13 mouse cellular contexts compared by ENCODE assay signal in genomic region chr4:151902046-151902688, GRCm38 (mm10). TPM values are rescaled to one million over a fixed set of nuclear protein-coding genes. Genes with fewer than 3 reads are reported as not detected.
DNase-seq lines count a peak whose midpoint lies in the region; TF ChIP-seq lines count a peak whose summit lies in the region.
"Had no signal": no experiment of that assay in that cellular context is flagged by ENCODE, and none has a peak within 500 bp of the region (broad histone marks: within the 10 kb centered on the region; RNA-seq: fewer than 3 reads in every experiment).

No protein-coding gene starts in this region.

- H3K36me3 ChIP-seq in heart, adult 2 months (ENCODE audit: control insufficient read depth, insufficient read depth, low read length) = no peaks in the 10 kb centered on the region
- no peaks in the 10 kb centered on the region for H3K36me3 ChIP-seq in kidney, adult 2 months (ENCODE audit: control insufficient read depth, insufficient read depth, low read length)
- no peaks in the 10 kb centered on the region for H3K36me3 ChIP-seq in E14TG2a.4 (ENCODE audit: insufficient read depth, low read length)
- H3K36me3 ChIP-seq: embryonic facial prominence, embryonic 13.5 days; neural tube, embryonic 12.5 days had no signal

- H3K9me3 ChIP-seq in E14TG2a.4 (ENCODE audit: low read length) = 0 out of 2 replicates have a peak, but pooled peaks cover 4% of the 10 kb centered on the region
- H3K9me3 ChIP-seq: neural tube, embryonic 12.5 days had no signal

- no peak for TF ChIP-seq CTCF in heart, adult 2 months (IDR thresholded peaks at IDR 0.05)
- TF ChIP-seq CTCF in kidney, adult 2 months (conservative IDR thresholded peaks at IDR 0.05; ENCODE audit: insufficient read depth, insufficient read length, low read depth, low read length) = no peak
- no peak for TF ChIP-seq CTCF in E14TG2a.4 (conservative IDR thresholded peaks at IDR 0.05; ENCODE audit: low read length)

- H3K27ac ChIP-seq in heart, adult 2 months = peak overlapping the region; percentile 95
- peak overlapping the region; percentile 82 for H3K27ac ChIP-seq in kidney, adult 2 months (ENCODE audit: insufficient read depth, low read depth, low read length)
- H3K27ac ChIP-seq: embryonic facial prominence, embryonic 13.5 days; layer of hippocampus, adult 2 months; neural tube, embryonic 12.5 days; stomach, postnatal 0 days had no signal

- H3K4me1 ChIP-seq in heart, adult 2 months (ENCODE audit: control insufficient read depth, insufficient read depth, low read length) = peaks cover 22% of the 10 kb centered on the region
- H3K4me1 ChIP-seq in kidney, adult 2 months (ENCODE audit: control insufficient read depth, insufficient read depth, low read length) = 0 out of 2 replicates have a peak, but pooled peaks cover 6% of the 10 kb centered on the region
- peaks cover 68% of the 10 kb centered on the region for H3K4me1 ChIP-seq in E14TG2a.4 (replicated peaks; ENCODE audit: low read depth, low read length)

- no peak; the same call in 1 of the 2 replicates for TF ChIP-seq POLR2A in heart, adult 2 months (IDR thresholded peaks at IDR 0.05; ENCODE audit: insufficient read depth, low read depth, low read length)
- no peak for TF ChIP-seq POLR2A in kidney, adult 2 months (IDR thresholded peaks at IDR 0.05; ENCODE audit: low read depth, low read length)

- no peaks in the 10 kb centered on the region for H3K79me2 ChIP-seq in heart, adult 2 months (replicated peaks; ENCODE audit: control insufficient read depth, insufficient read depth, low read length)

- H3K4me3 ChIP-seq in heart, adult 2 months = peak overlapping the region; percentile 20; the same call in 1 of the 2 replicates
- no peak overlapping the region for H3K4me3 ChIP-seq in kidney, adult 2 months (ENCODE audit: insufficient read depth, low read depth, low read length)
- H3K4me3 ChIP-seq in E14TG2a.4 (replicated peaks; ENCODE audit: low read length) = peak overlapping the region; percentile 39
- H3K4me3 ChIP-seq: embryonic facial prominence, embryonic 13.5 days; layer of hippocampus, adult 2 months; neural tube, embryonic 12.5 days had no signal

- no peaks in the 10 kb centered on the region for H3K27me3 ChIP-seq in heart, adult 2 months (ENCODE audit: control insufficient read depth, insufficient read depth, low read length)
- H3K27me3 ChIP-seq in kidney, adult 2 months (replicated peaks; ENCODE audit: control insufficient read depth, insufficient read depth, low read length) = no peaks in the 10 kb centered on the region
- peaks cover 3% of the 10 kb centered on the region; the same call in 1 of the 2 replicates for H3K27me3 ChIP-seq in E14TG2a.4 (ENCODE audit: insufficient read depth, low read length)

- intact Hi-C loops in heart, adult 2 months (cut with DNase I) = no loop called here

- peak; percentile 28 for DNase-seq in adrenal gland, postnatal 14 days
- DNase-seq in adrenal gland, postnatal 10 days = no peak
- peak in 1 of 2 experiments; percentile 69 for DNase-seq in heart, adult 2 months
- DNase-seq in heart, adult 9 months (ENCODE audit: low spot score in 2 of 2) = no peak
- DNase-seq in kidney, adult 2 months = no peak
- DNase-seq in kidney, adult 18-20 months = no peak
- no peak for DNase-seq in ovary, postnatal 10 days (ENCODE audit: low spot score)
- DNase-seq: thymus, postnatal 25 days had no signal

- 40% methylated on average over 17 of the region's 17 CpGs for WGBS in heart, adult 2 months
- 52% methylated on average over 17 of the region's 17 CpGs for WGBS in kidney, adult 2 months

- TF ChIP-seq EP300 in heart, adult 2 months (IDR thresholded peaks at IDR 0.05; ENCODE audit: insufficient read depth, low read depth, low read length) = 0 out of 2 replicates have a peak, but pooled peaks have one; percentile 28

- peak overlapping the region; percentile 54 for H3K9ac ChIP-seq in heart, adult 2 months (ENCODE audit: low read depth, low read length)
- H3K9ac ChIP-seq: embryonic facial prominence, embryonic 13.5 days; neural tube, embryonic 12.5 days had no signal

RNA-seq across cellular contexts. Expression of gene Dnajc11, which starts 31.3 kb away (rescaled TPM):
- total RNA-seq in adrenal gland, postnatal 14 days (2021) = 117 and 122 TPM in 2 replicates
- total RNA-seq in adrenal gland, postnatal 10 days (2021) = 100 to 1,000 TPM in 1 of 2 experiments, 10 to 100 TPM in 1; 99.3 to 120 TPM
- total RNA-seq in heart, adult 2 months (2021) = 10 to 100 TPM; 71.0 to 84.3 TPM
- 55.9 and 66.9 TPM in 2 replicates for polyA plus RNA-seq in heart, adult 2 months (2012; rRNA removed)
- 70.0 and 76.1 TPM in 2 replicates for polyA plus RNA-seq in kidney, adult 2 months (2012; rRNA removed)

RNA-seq across cellular contexts. Expression of gene Camta1, which starts 40.5 kb away (rescaled TPM):
- 40.1 and 45.4 TPM in 2 replicates for total RNA-seq in adrenal gland, postnatal 14 days (2021)
- total RNA-seq in adrenal gland, postnatal 10 days (2021) = 10 to 100 TPM; 46.3 to 50.3 TPM
- total RNA-seq in heart, adult 2 months (2021) = 100 to 1,000 TPM; 208 to 234 TPM
- polyA plus RNA-seq in heart, adult 2 months (2012; rRNA removed) = 39.4 and 75.3 TPM in 2 replicates
- polyA plus RNA-seq in kidney, adult 2 months (2012; rRNA removed) = 7.7 and 7.8 TPM in 2 replicates
